Mouse (Mus musculus): Measurements from ENCODE around the gene Ecd. TPM values are rescaled to one million over a fixed set of nuclear protein-coding genes. Genes with fewer than 3 reads are reported as not detected.

The Ecd gene
- polyA plus RNA-seq, 1 experiment from 2014 or later, result 59.2 TPM

GRCm38 (mm10) chr14:20378313-20379061 is 30.6 kb upstream of the Ecd start:
- no peak overlapping the region for H3K9ac ChIP-seq (replicated peaks; ENCODE audit: low read depth, low read length)
- 47% methylated on average over 13 of the region's 13 CpGs for WGBS
- no peak overlapping the region for H3K27ac ChIP-seq (ENCODE audit: low read depth, low read length)
- no peaks in the 10 kb centered on the region for H3K9me3 ChIP-seq (ENCODE audit: control insufficient read depth, low read length)
- H3K4me2 ChIP-seq (ENCODE audit: low read depth, low read length), result no peak overlapping the region
- H3K27me3 ChIP-seq (ENCODE audit: control insufficient read depth, insufficient read depth, low read length), result no peaks in the 10 kb centered on the region
- peaks cover 23% of the 10 kb centered on the region for H3K36me3 ChIP-seq (ENCODE audit: control insufficient read depth, insufficient read depth, low read length)
- no peak for ATAC-seq (ENCODE audit: low read depth)
- H3K4me1 ChIP-seq (ENCODE audit: control insufficient read depth, insufficient read depth, low read length), result no peaks in the 10 kb centered on the region
- H3K4me3 ChIP-seq (ENCODE audit: low read depth, low read length), result no peak overlapping the region

GRCm38 (mm10) chr14:20377112-20377521 is 29.2 kb upstream of the Ecd start:
- H3K9me3 ChIP-seq (ENCODE audit: control insufficient read depth, low read length), result no peaks in the 10 kb centered on the region
- H3K36me3 ChIP-seq (ENCODE audit: control insufficient read depth, insufficient read depth, low read length), result peaks cover 18% of the 10 kb centered on the region
- H3K4me3 ChIP-seq (ENCODE audit: low read depth, low read length), result no peak overlapping the region
- H3K27ac ChIP-seq (ENCODE audit: low read depth, low read length), result no peak overlapping the region
- no peak overlapping the region for H3K9ac ChIP-seq (replicated peaks; ENCODE audit: low read depth, low read length)
- no peaks in the 10 kb centered on the region for H3K27me3 ChIP-seq (ENCODE audit: control insufficient read depth, insufficient read depth, low read length)
- ATAC-seq (ENCODE audit: low read depth), result no peak
- H3K4me2 ChIP-seq (ENCODE audit: low read depth, low read length), result no peak overlapping the region
- H3K4me1 ChIP-seq (ENCODE audit: control insufficient read depth, insufficient read depth, low read length), result no peaks in the 10 kb centered on the region
- WGBS, result 81% methylated on average over 4 of the region's 4 CpGs

- no peak for ATAC-seq (ENCODE audit: low read depth)
- WGBS, result 90% methylated on average over 1 of the region's 1 CpGs
- Histone ChIP-seq H3K9me3 (ENCODE audit: control insufficient read depth, low read length) (no peaks in the 10 kb centered on the region), H3K4me3 (ENCODE audit: low read depth, low read length) (no peak overlapping the region), H3K9ac (replicated peaks; ENCODE audit: low read depth, low read length) (no peak overlapping the region), H3K4me1 (ENCODE audit: control insufficient read depth, insufficient read depth, low read length) (no peaks in the 10 kb centered on the region), H3K36me3 (ENCODE audit: control insufficient read depth, insufficient read depth, low read length) (peaks cover 10% of the 10 kb centered on the region), H3K27ac (ENCODE audit: low read depth, low read length) (no peak overlapping the region), H3K4me2 (ENCODE audit: low read depth, low read length) (no peak overlapping the region), H3K27me3 (ENCODE audit: control insufficient read depth, insufficient read depth, low read length) (no peaks in the 10 kb centered on the region)
Observed at GRCm38 (mm10) chr14:20371854-20372253, 23.9 kb upstream of the Ecd start.

- Histone ChIP-seq H3K9ac (replicated peaks; ENCODE audit: low read depth, low read length) (no peak overlapping the region), H3K27me3 (ENCODE audit: control insufficient read depth, insufficient read depth, low read length) (no peaks in the 10 kb centered on the region), H3K27ac (ENCODE audit: low read depth, low read length) (no peak overlapping the region), H3K36me3 (ENCODE audit: control insufficient read depth, insufficient read depth, low read length) (peaks cover 7% of the 10 kb centered on the region; the same call in 1 of the 2 replicates), H3K4me1 (ENCODE audit: control insufficient read depth, insufficient read depth, low read length) (no peaks in the 10 kb centered on the region), H3K4me3 (ENCODE audit: low read depth, low read length) (no peak overlapping the region), H3K4me2 (ENCODE audit: low read depth, low read length) (no peak overlapping the region), H3K9me3 (ENCODE audit: control insufficient read depth, low read length) (no peaks in the 10 kb centered on the region)
- no peak for ATAC-seq (ENCODE audit: low read depth)
- 86% methylated on average over 7 of the region's 7 CpGs for WGBS
Observed at GRCm38 (mm10) chr14:20370798-20371197, 22.9 kb upstream of the Ecd start.

- WGBS, result 99% methylated on average over 3 of the region's 3 CpGs
- no peak overlapping the region for H3K4me2 ChIP-seq (ENCODE audit: low read depth, low read length)
- H3K9ac ChIP-seq (replicated peaks; ENCODE audit: low read depth, low read length), result no peak overlapping the region
- H3K9me3 ChIP-seq (ENCODE audit: control insufficient read depth, low read length), result no peaks in the 10 kb centered on the region
- peaks cover 22% of the 10 kb centered on the region for H3K36me3 ChIP-seq (ENCODE audit: control insufficient read depth, insufficient read depth, low read length)
- no peak for ATAC-seq (ENCODE audit: low read depth)
- no peaks in the 10 kb centered on the region for H3K4me1 ChIP-seq (ENCODE audit: control insufficient read depth, insufficient read depth, low read length)
- H3K27ac ChIP-seq (ENCODE audit: low read depth, low read length), result no peak overlapping the region
- H3K27me3 ChIP-seq (ENCODE audit: control insufficient read depth, insufficient read depth, low read length), result no peaks in the 10 kb centered on the region
- no peak overlapping the region for H3K4me3 ChIP-seq (ENCODE audit: low read depth, low read length)
Observed at GRCm38 (mm10) chr14:20368271-20368670, 20.4 kb upstream of the Ecd start.

- no peak overlapping the region for H3K4me3 ChIP-seq (ENCODE audit: low read depth, low read length)
- WGBS, result 96% methylated on average over 4 of the region's 4 CpGs
- H3K27me3 ChIP-seq (ENCODE audit: control insufficient read depth, insufficient read depth, low read length), result no peaks in the 10 kb centered on the region
- H3K9ac ChIP-seq (replicated peaks; ENCODE audit: low read depth, low read length), result no peak overlapping the region
- ATAC-seq (ENCODE audit: low read depth), result no peak
- no peak overlapping the region for H3K4me2 ChIP-seq (ENCODE audit: low read depth, low read length)
- no peaks in the 10 kb centered on the region for H3K4me1 ChIP-seq (ENCODE audit: control insufficient read depth, insufficient read depth, low read length)
- H3K9me3 ChIP-seq (ENCODE audit: control insufficient read depth, low read length), result no peaks in the 10 kb centered on the region
- H3K27ac ChIP-seq (ENCODE audit: low read depth, low read length), result no peak overlapping the region
- peaks cover 51% of the 10 kb centered on the region for H3K36me3 ChIP-seq (ENCODE audit: control insufficient read depth, insufficient read depth, low read length)
Observed at GRCm38 (mm10) chr14:20363230-20363629, 15.3 kb upstream of the Ecd start.

- Histone ChIP-seq H3K36me3 (ENCODE audit: control insufficient read depth, insufficient read depth, low read length) (peaks cover 6% of the 10 kb centered on the region), H3K4me1 (ENCODE audit: control insufficient read depth, insufficient read depth, low read length) (peaks cover 13% of the 10 kb centered on the region), H3K27ac (ENCODE audit: low read depth, low read length) (peak overlapping the region; percentile 93), H3K4me2 (ENCODE audit: low read depth, low read length) (peak overlapping the region; percentile 82), H3K9ac (replicated peaks; ENCODE audit: low read depth, low read length) (peak overlapping the region; percentile 58), H3K9me3 (ENCODE audit: control insufficient read depth, low read length) (no peaks in the 10 kb centered on the region), H3K27me3 (ENCODE audit: control insufficient read depth, insufficient read depth, low read length) (no peaks in the 10 kb centered on the region), H3K4me3 (ENCODE audit: low read depth, low read length) (peak overlapping the region; percentile 89)
- 4% methylated on average over 15 of the region's 15 CpGs for WGBS
- ATAC-seq (ENCODE audit: low read depth), result peak; percentile 44
Observed at GRCm38 (mm10) chr14:20347441-20347990, 405 bp downstream of the Ecd start.

GRCm38 (mm10) chr14:20345885-20346284 is 2.0 kb downstream of the Ecd start:
- no peaks in the 10 kb centered on the region for H3K27me3 ChIP-seq (ENCODE audit: control insufficient read depth, insufficient read depth, low read length)
- H3K4me3 ChIP-seq (ENCODE audit: low read depth, low read length), result no peak overlapping the region
- WGBS, result 91% methylated on average over 9 of the region's 9 CpGs
- no peak overlapping the region for H3K4me2 ChIP-seq (ENCODE audit: low read depth, low read length)
- H3K27ac ChIP-seq (ENCODE audit: low read depth, low read length), result no peak overlapping the region
- H3K36me3 ChIP-seq (ENCODE audit: control insufficient read depth, insufficient read depth, low read length), result peaks cover 5% of the 10 kb centered on the region; the same call in 1 of the 2 replicates
- H3K9me3 ChIP-seq (ENCODE audit: control insufficient read depth, low read length), result no peaks in the 10 kb centered on the region
- H3K4me1 ChIP-seq (ENCODE audit: control insufficient read depth, insufficient read depth, low read length), result peaks cover 13% of the 10 kb centered on the region
- no peak overlapping the region for H3K9ac ChIP-seq (replicated peaks; ENCODE audit: low read depth, low read length)
- no peak for ATAC-seq (ENCODE audit: low read depth)

GRCm38 (mm10) chr14:20340866-20341265 is 7.1 kb downstream of the Ecd start:
- H3K27me3 ChIP-seq (ENCODE audit: control insufficient read depth, insufficient read depth, low read length), result no peaks in the 10 kb centered on the region
- peaks cover 16% of the 10 kb centered on the region for H3K36me3 ChIP-seq (ENCODE audit: control insufficient read depth, insufficient read depth, low read length)
- H3K9ac ChIP-seq (replicated peaks; ENCODE audit: low read depth, low read length), result no peak overlapping the region
- H3K27ac ChIP-seq (ENCODE audit: low read depth, low read length), result no peak overlapping the region
- ATAC-seq (ENCODE audit: low read depth), result no peak
- no peaks in the 10 kb centered on the region for H3K9me3 ChIP-seq (ENCODE audit: control insufficient read depth, low read length)
- no peak overlapping the region for H3K4me3 ChIP-seq (ENCODE audit: low read depth, low read length)
- WGBS, result 82% methylated on average over 7 of the region's 7 CpGs
- H3K4me1 ChIP-seq (ENCODE audit: control insufficient read depth, insufficient read depth, low read length), result no peaks in the 10 kb centered on the region
- H3K4me2 ChIP-seq (ENCODE audit: low read depth, low read length), result no peak overlapping the region

Data from neural tube, embryonic 14.5 days (tissue).